Mouse (Mus musculus) MEL (cell line): ENCODE data around the gene Sbk1. TPM values are rescaled to one million over a fixed set of nuclear protein-coding genes. Genes with fewer than 3 reads are reported as not detected.

Experiments
- DNase-seq: peaks from one replicate; pipeline ENCODE4 v3.0.0; 2011; ENCODE audit warnings: low read depth, low spot score
- H3K27ac ChIP-seq: 2 replicates; pipeline ENCODE4 v1.5.1; 2012; ENCODE audit warnings: low read depth, mild to moderate bottlenecking, control low read depth, low read length, moderate library complexity; ENCODE audit not compliant: control insufficient read depth
- H3K27me3 ChIP-seq, 2 experiments: fragments of 150-350 bp in 1 of 2; sonication (generic) in 1 of 2; 2 replicates each; pipeline ENCODE4 v1.6.1; 2012; ENCODE audit warnings: low read length in 2 of 2, mild to moderate bottlenecking in 2 of 2, improper control_type of control experiment in 1 of 2, moderate library complexity in 1 of 2; ENCODE audit not compliant: insufficient read depth in 2 of 2, control insufficient read depth in 1 of 2
- H3K36me3 ChIP-seq, 2 experiments: 2 replicates each; pipeline ENCODE4 v1.6.1; 2012 to 2014; ENCODE audit warnings: low read length in 2 of 2, improper control_type of control experiment in 1 of 2, inconsistent platforms in 1 of 2, mild to moderate bottlenecking in 1 of 2; ENCODE audit not compliant: insufficient read depth in 2 of 2, control insufficient read depth in 1 of 2
- H3K4me1 ChIP-seq, 2 experiments: fragments of 150-350 bp in 1 of 2; sonication (generic) in 1 of 2; 2 replicates each; pipeline ENCODE4 v1.6.1; 2012; ENCODE audit warnings: low read length in 2 of 2, improper control_type of control experiment in 1 of 2, mild to moderate bottlenecking in 1 of 2; ENCODE audit not compliant: insufficient read depth in 2 of 2, control insufficient read depth in 1 of 2
- H3K4me3 ChIP-seq, 2 experiments: fragments of 150-350 bp in 1 of 2; sonication (generic) in 1 of 2; 2 replicates each; pipeline ENCODE4 v1.5.1; 2012; ENCODE audit warnings: low read depth in 2 of 2, low read length in 2 of 2, mild to moderate bottlenecking in 2 of 2, moderate library complexity in 2 of 2, control low read depth in 1 of 2, improper control_type of control experiment in 1 of 2; ENCODE audit not compliant: control insufficient read depth in 1 of 2, insufficient read depth in 1 of 2
- H3K79me2 ChIP-seq: 2 replicates; pipeline ENCODE4 v1.6.1; 2012; ENCODE audit warnings: mild to moderate bottlenecking, low read length, moderate library complexity; ENCODE audit not compliant: control insufficient read depth, poor library complexity, insufficient read depth
- H3K9ac ChIP-seq: 2 replicates; pipeline ENCODE4 v1.6.1; 2012; ENCODE audit warnings: low read depth, mild to moderate bottlenecking, control low read depth, low read length, moderate library complexity; ENCODE audit not compliant: control insufficient read depth, poor library complexity, severe bottlenecking
- H3K9me3 ChIP-seq: fragments of 150-350 bp; sonication (generic); replicated peaks from 2 replicates; pipeline ENCODE4 v1.6.1; 2012; ENCODE audit warnings: mild to moderate bottlenecking, low read length, improper control_type of control experiment, moderate library complexity; ENCODE audit not compliant: insufficient read depth
- CHD1 ChIP-seq: IDR thresholded peaks from 2 replicates; pipeline ENCODE4 v1.6.1; 2012; ENCODE audit warnings: low read depth, mild to moderate bottlenecking, inconsistent platforms, low read length, improper control_type of control experiment
- CHD2 ChIP-seq: IDR thresholded peaks from 2 replicates; pipeline ENCODE4 v1.6.1; 2011; ENCODE audit warnings: low read length, improper control_type of control experiment
- CTCF ChIP-seq, 3 experiments: IDR thresholded peaks in 2 of 3; conservative IDR thresholded peaks in 1 of 3; 2 replicates each; pipeline ENCODE4 v1.5.1; 2011 to 2012; ENCODE audit warnings: low read length in 3 of 3, low read depth in 2 of 3, mild to moderate bottlenecking in 2 of 3, improper control_type of control experiment in 1 of 3, inconsistent platforms in 1 of 3, mixed read lengths in 1 of 3, moderate library complexity in 1 of 3; ENCODE audit not compliant: control insufficient read depth in 1 of 3, insufficient read depth in 1 of 3, poor library complexity in 1 of 3, severe bottlenecking in 1 of 3
- EP300 ChIP-seq, 2 experiments: IDR thresholded peaks; 2 replicates each; pipeline ENCODE4 v1.6.1; 2011; ENCODE audit warnings: improper control_type of control experiment in 2 of 2, low read length in 2 of 2, low read depth in 1 of 2, mild to moderate bottlenecking in 1 of 2
- ETS1 ChIP-seq: IDR thresholded peaks from 2 replicates; pipeline ENCODE4 v1.6.1; 2012; ENCODE audit warnings: low read depth, mild to moderate bottlenecking, inconsistent platforms, low read length, improper control_type of control experiment, moderate library complexity
- GABPA ChIP-seq: IDR thresholded peaks from 2 replicates; pipeline ENCODE4 v1.6.1; 2012; ENCODE audit warnings: low read depth, mild to moderate bottlenecking, inconsistent platforms, low read length, improper control_type of control experiment, moderate library complexity
- GATA1 ChIP-seq: IDR thresholded peaks from 2 replicates; pipeline ENCODE4 v1.6.1; 2011; ENCODE audit warnings: low read depth, low read length, improper control_type of control experiment
- JUND ChIP-seq: IDR thresholded peaks from 2 replicates; pipeline ENCODE4 v1.6.1; 2011; ENCODE audit warnings: low read depth, mild to moderate bottlenecking, improper control_type of control experiment, low read length
- MAFK ChIP-seq: IDR thresholded peaks from 2 replicates; pipeline ENCODE4 v1.6.1; 2011; ENCODE audit warnings: low read depth, mild to moderate bottlenecking, low read length, improper control_type of control experiment, borderline replicate concordance
- MAX ChIP-seq: IDR thresholded peaks from 2 replicates; pipeline ENCODE4 v1.6.1; 2011; ENCODE audit warnings: low read length, improper control_type of control experiment
- MAZ ChIP-seq: IDR thresholded peaks from 2 replicates; pipeline ENCODE4 v1.6.1; 2012; ENCODE audit warnings: low read depth, mild to moderate bottlenecking, inconsistent platforms, low read length, improper control_type of control experiment
- MYB ChIP-seq: IDR thresholded peaks from 2 replicates; pipeline ENCODE4 v1.6.1; 2011; ENCODE audit warnings: mild to moderate bottlenecking, low read depth, low read length, improper control_type of control experiment
- MYC ChIP-seq: IDR thresholded peaks from 2 replicates; pipeline ENCODE4 v1.6.1; 2011; ENCODE audit warnings: low read depth, mild to moderate bottlenecking, low read length, improper control_type of control experiment, moderate library complexity
- NELFE ChIP-seq: IDR thresholded peaks from 2 replicates; pipeline ENCODE4 v1.6.1; 2011; ENCODE audit warnings: low read depth, low read length, improper control_type of control experiment
- NRF1 ChIP-seq: IDR thresholded peaks from 2 replicates; pipeline ENCODE4 v1.6.1; 2014; ENCODE audit warnings: low read depth, mild to moderate bottlenecking, inconsistent platforms, low read length, improper control_type of control experiment, moderate library complexity; ENCODE audit not compliant: poor library complexity, insufficient read depth, severe bottlenecking
- POLR2A ChIP-seq, 2 experiments: IDR thresholded peaks; 2 replicates each; pipeline ENCODE4 v1.6.1; 2011 to 2012; ENCODE audit warnings: low read length in 2 of 2, mild to moderate bottlenecking in 2 of 2, control low read depth in 1 of 2, improper control_type of control experiment in 1 of 2, low read depth in 1 of 2, moderate library complexity in 1 of 2; ENCODE audit not compliant: control insufficient read depth in 1 of 2, insufficient read depth in 1 of 2, poor library complexity in 1 of 2
- POLR2AphosphoS5 ChIP-seq: IDR thresholded peaks from 2 replicates; pipeline ENCODE4 v1.6.1; 2012; ENCODE audit warnings: low read depth, borderline replicate concordance, mild to moderate bottlenecking, inconsistent platforms, low read length, moderate library complexity, mixed read lengths
- RAD21 ChIP-seq: IDR thresholded peaks from 2 replicates; pipeline ENCODE4 v1.6.1; 2011; ENCODE audit warnings: mild to moderate bottlenecking, low read depth, low read length, improper control_type of control experiment
- RCOR1 ChIP-seq: IDR thresholded peaks from 2 replicates; pipeline ENCODE4 v1.6.1; 2012; ENCODE audit warnings: low read depth, mild to moderate bottlenecking, inconsistent platforms, low read length, improper control_type of control experiment
- SIN3A ChIP-seq: IDR thresholded peaks from 2 replicates; pipeline ENCODE4 v1.6.1; 2012; ENCODE audit warnings: low read length, improper control_type of control experiment, inconsistent platforms
- SMC3 ChIP-seq: IDR thresholded peaks from 2 replicates; pipeline ENCODE4 v1.6.1; 2011; ENCODE audit warnings: low read depth, low read length, improper control_type of control experiment
- TBP ChIP-seq: IDR thresholded peaks from 2 replicates; pipeline ENCODE4 v1.8.0; 2011; ENCODE audit warnings: low read depth, low read length, improper control_type of control experiment
- TCF12 ChIP-seq: IDR thresholded peaks from 2 replicates; pipeline ENCODE4 v1.6.1; 2014; ENCODE audit warnings: low read depth, mild to moderate bottlenecking, inconsistent platforms, low read length, improper control_type of control experiment, moderate library complexity
- UBTF ChIP-seq: IDR thresholded peaks from 2 replicates; pipeline ENCODE4 v1.6.1; 2012; ENCODE audit warnings: low read depth, mild to moderate bottlenecking, inconsistent platforms, low read length, improper control_type of control experiment, moderate library complexity, borderline replicate concordance; ENCODE audit not compliant: insufficient read depth
- USF1 ChIP-seq: IDR thresholded peaks from 2 replicates; pipeline ENCODE4 v1.6.1; 2014; ENCODE audit warnings: low read depth, mild to moderate bottlenecking, inconsistent platforms, low read length, improper control_type of control experiment, moderate library complexity
- ZC3H11A ChIP-seq: IDR thresholded peaks from 2 replicates; pipeline ENCODE4 v1.6.1; 2012; ENCODE audit warnings: low read depth, mild to moderate bottlenecking, inconsistent platforms, low read length, improper control_type of control experiment
- ZMIZ1 ChIP-seq: IDR thresholded peaks from 2 replicates; pipeline ENCODE4 v1.6.1; 2012; ENCODE audit warnings: low read depth, mild to moderate bottlenecking, inconsistent platforms, low read length, improper control_type of control experiment, moderate library complexity
- ZNF384 ChIP-seq: IDR thresholded peaks from 2 replicates; pipeline ENCODE4 v1.6.1; 2012; ENCODE audit warnings: low read depth, mild to moderate bottlenecking, inconsistent platforms, low read length, improper control_type of control experiment
- polyA plus RNA-seq, 2 experiments: library from polyadenylated mRNA; stranded (reverse) in 1 of 2; unstranded in 1 of 2; fragments of >175 nt in 1 of 2; fragments of >200 nt in 1 of 2; gene quantifications; 2 replicates each; pipeline versions ENCODE4 v1.2.1 to v1.2.4; 2012; ENCODE audit warnings: low replicate concordance in 2 of 2, low read depth in 1 of 2; ENCODE audit not compliant: insufficient read length in 2 of 2, insufficient read depth in 1 of 2, missing spikeins in 1 of 2
- total RNA-seq: library from RNA; depleted of rRNA; stranded (reverse); fragments of 300-350 nt; gene quantifications from 2 replicates; pipeline ENCODE4 v1.2.3, GENCODE M21; 2012

The Sbk1 gene
- total and polyA plus RNA-seq, 3 experiments: 3.9 to 5.4 TPM; not detected in 1

- H3K27me3 ChIP-seq: no peaks in the 10 kb centered on the region
- H3K4me3 ChIP-seq: no peak overlapping the region
- DNase-seq: no peak
- no peaks in the 10 kb centered on the region for H3K9me3 ChIP-seq
- no peak overlapping the region for H3K9ac ChIP-seq
- H3K27ac ChIP-seq: no peak overlapping the region
- peaks cover 0 to 25% of the 10 kb centered on the region in 2 experiments; a peak in 2 of 4 replicates for H3K36me3 ChIP-seq
- H3K4me1 ChIP-seq: peaks cover 14 to 44% of the 10 kb centered on the region in 2 experiments
- no peak for TF ChIP-seq RAD21
- no peak for TF ChIP-seq GATA1
- no peak for TF ChIP-seq MAZ
- TF ChIP-seq MAFK: no peak
- no peak for TF ChIP-seq ZNF384
- no peak for TF ChIP-seq GABPA
- TF ChIP-seq SMC3: no peak
- TF ChIP-seq JUND: no peak
- TF ChIP-seq ZMIZ1: no peak
- no peak for TF ChIP-seq CHD1
- TF ChIP-seq POLR2A (IDR thresholded peaks at IDR 0.05; ENCODE audit: control insufficient read depth in 1 of 2, insufficient read depth in 1 of 2, low read depth in 1 of 2, low read length in 2 of 2, poor library complexity in 1 of 2): no peak
- TF ChIP-seq RCOR1: no peak
- no peak for TF ChIP-seq NELFE
- TF ChIP-seq POLR2AphosphoS5: no peak
- no peak for TF ChIP-seq TCF12
- TF ChIP-seq ETS1: no peak
- no peak for TF ChIP-seq NRF1
- TF ChIP-seq USF1: no peak
- no peak for TF ChIP-seq CTCF (IDR thresholded peaks at IDR 0.05 in 2 of 3, conservative IDR thresholded peaks at IDR 0.05 in 1 of 3; ENCODE audit: control insufficient read depth in 1 of 3, insufficient read depth in 1 of 3, low read depth in 2 of 3, low read length in 3 of 3, poor library complexity in 1 of 3, severe bottlenecking in 1 of 3)
- H3K79me2 ChIP-seq: no peaks in the 10 kb centered on the region
Observed at GRCm38 (mm10) chr7:126289371-126289770, 17.0 kb downstream of the Sbk1 start.

- Histone ChIP-seq H3K9me3 (no peaks in the 10 kb centered on the region), H3K79me2 (no peaks in the 10 kb centered on the region), H3K27ac (no peak overlapping the region), H3K4me1 (peaks cover 11 to 40% of the 10 kb centered on the region in 2 experiments), H3K9ac (no peak overlapping the region), H3K4me3 (no peak overlapping the region), H3K36me3 (peaks cover 0 to 21% of the 10 kb centered on the region in 2 experiments; a peak in 2 of 4 replicates), H3K27me3 (no peaks in the 10 kb centered on the region)
- no peak for TF ChIP-seq UBTF
- no peak for TF ChIP-seq CHD1
- TF ChIP-seq MAX: no peak
- no peak for TF ChIP-seq TCF12
- TF ChIP-seq MYC: no peak
- TF ChIP-seq MYB: no peak
- TF ChIP-seq ZC3H11A: no peak
- TF ChIP-seq SIN3A: no peak
- TF ChIP-seq ZMIZ1: no peak
- no peak for TF ChIP-seq GATA1
- TF ChIP-seq TBP: no peak
- TF ChIP-seq ETS1: no peak
- TF ChIP-seq POLR2AphosphoS5: no peak
- TF ChIP-seq ZNF384: no peak
- no peak for TF ChIP-seq GABPA
- TF ChIP-seq EP300 (IDR thresholded peaks at IDR 0.05; ENCODE audit: low read depth in 1 of 2, low read length in 2 of 2): no peak
- TF ChIP-seq CHD2: no peak
- DNase-seq: no peak
Observed at GRCm38 (mm10) chr7:126289956-126290355, 17.5 kb downstream of the Sbk1 start.
